Mouse (Mus musculus) kidney, embryonic 14.5 days (tissue): ENCODE data around the gene Arl13b. TPM values are rescaled to one million over a fixed set of nuclear protein-coding genes. Genes with fewer than 3 reads are reported as not detected.

Experiments
- ATAC-seq: fragments of 200-750 bp; cut with Nextera tagmentation; 2 replicates; pipeline ENCODE4 v1.8.0; 2017; ENCODE audit warnings: moderate number of reproducible peaks, mild to moderate bottlenecking, moderate TSS enrichment, moderate library complexity; ENCODE audit not compliant: low FRiP score, low TSS enrichment
- H3K27ac ChIP-seq: fragments of 300-500 bp; sonication (generic); 2 replicates; pipeline ENCODE4 v1.5.1; 2014; ENCODE audit warnings: low read depth, mild to moderate bottlenecking, low read length, moderate library complexity, mixed read lengths
- H3K27me3 ChIP-seq: fragments of 300-500 bp; sonication (generic); 2 replicates; pipeline ENCODE4 v1.6.1; 2014; ENCODE audit warnings: mild to moderate bottlenecking, low read length; ENCODE audit not compliant: control insufficient read depth, insufficient read depth
- H3K36me3 ChIP-seq: fragments of 300-500 bp; sonication (generic); 2 replicates; pipeline ENCODE4 v1.6.1; 2014; ENCODE audit warnings: low read length, mixed read lengths; ENCODE audit not compliant: control insufficient read depth, insufficient read depth
- H3K4me1 ChIP-seq: fragments of 300-500 bp; sonication (generic); 2 replicates; pipeline ENCODE4 v1.6.1; 2014; ENCODE audit warnings: low read length, mixed read lengths; ENCODE audit not compliant: control insufficient read depth, insufficient read depth
- H3K4me2 ChIP-seq: fragments of 300-500 bp; sonication (generic); replicated peaks from 2 replicates; pipeline ENCODE4 v1.6.1; 2014; ENCODE audit warnings: low read depth, mild to moderate bottlenecking, low read length
- H3K4me3 ChIP-seq: fragments of 300-500 bp; sonication (generic); 2 replicates; pipeline ENCODE4 v1.5.1; 2014; ENCODE audit warnings: mild to moderate bottlenecking, low read length
- H3K9ac ChIP-seq: fragments of 300-500 bp; sonication (generic); 2 replicates; pipeline ENCODE4 v1.6.1; 2014; ENCODE audit warnings: low read depth, mild to moderate bottlenecking, low read length, moderate library complexity
- H3K9me3 ChIP-seq: fragments of 300-500 bp; sonication (generic); 2 replicates; pipeline ENCODE4 v1.6.1; 2016; ENCODE audit warnings: low read length; ENCODE audit not compliant: control insufficient read depth
- WGBS: fragments of 180-500 bp; shearing (Covaris S2); extraction: QIAGEN DNeasy Blood & Tissue Kit; methylation state at CpG from one replicate; pipeline ENCODE4 v1.1.7; 2014; 5-methylcytosine and 5-hydroxymethylcytosine counted together
- polyA plus RNA-seq: library from polyadenylated mRNA; unstranded; fragments of >200 nt; fragmentation: Nextera tagmentation; extraction: Ambion mirVana; gene quantifications from 2 replicates; pipeline ENCODE4 v1.2.1, GENCODE M21; 2014

Gene Arl13b
- polyA plus RNA-seq, result 12.4 and 19.0 TPM in 2 replicates

DNA sequence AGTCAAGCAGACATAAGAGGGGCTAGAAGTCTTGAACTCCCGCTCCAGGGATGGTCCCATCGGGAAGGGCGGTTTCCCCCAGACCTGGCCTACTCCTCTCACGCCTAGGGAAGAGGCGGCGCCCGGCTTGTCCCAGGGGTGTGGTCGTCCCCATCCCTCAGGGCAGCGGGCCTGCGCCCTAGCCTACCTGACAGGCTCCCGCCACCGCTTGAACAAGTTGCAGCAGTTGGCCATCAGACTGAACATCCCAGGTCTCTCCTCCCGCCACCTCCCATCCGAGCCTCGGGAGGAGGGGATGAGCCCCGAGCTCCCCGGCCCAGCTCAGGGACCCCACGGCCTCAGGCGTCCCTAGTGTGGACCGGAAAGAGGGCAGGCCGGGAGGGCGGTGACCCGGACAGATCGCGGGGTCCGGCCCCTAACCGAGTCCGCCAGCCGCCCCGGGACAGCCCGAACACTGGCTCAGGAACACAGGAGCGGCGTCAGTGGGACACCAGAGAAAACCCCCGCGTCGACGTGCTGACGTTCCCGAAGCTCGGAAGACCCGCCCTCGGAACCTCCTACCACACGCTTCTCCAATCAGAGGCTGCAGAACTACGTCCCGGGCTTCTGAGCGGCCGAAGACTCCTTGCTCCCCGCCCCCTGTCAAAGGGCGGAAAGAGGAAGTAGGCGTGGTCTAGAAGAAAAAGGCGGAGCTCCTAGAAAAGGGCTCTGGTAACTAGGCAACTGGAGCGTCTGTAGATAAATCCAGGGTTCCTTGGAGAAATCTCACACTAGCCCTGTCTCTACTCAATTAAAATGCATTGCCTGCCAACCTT, at the start of gene Arl13b:
Arl13b (minus strand) TSS at position 543 of the 815 bp plus-strand sequence.
- peaks cover 3% of the 10 kb centered on the region; the same call in 1 of the 2 replicates for H3K4me1 ChIP-seq
- no peaks in the 10 kb centered on the region for H3K9me3 ChIP-seq
- peak; percentile 100 for ATAC-seq
- under 1% methylated on average over 52 of the region's 52 CpGs for WGBS
- H3K27ac ChIP-seq, result no peak within 1 kb of the TSS
- peak within 1 kb of the TSS; percentile 68 for H3K9ac ChIP-seq
- H3K4me3 ChIP-seq, result peak within 1 kb of the TSS; percentile 67
- H3K4me2 ChIP-seq, result peak within 1 kb of the TSS; percentile 63
- no peaks in the 10 kb centered on the region for H3K27me3 ChIP-seq
- no peaks in the 10 kb centered on the region for H3K36me3 ChIP-seq

DNA sequence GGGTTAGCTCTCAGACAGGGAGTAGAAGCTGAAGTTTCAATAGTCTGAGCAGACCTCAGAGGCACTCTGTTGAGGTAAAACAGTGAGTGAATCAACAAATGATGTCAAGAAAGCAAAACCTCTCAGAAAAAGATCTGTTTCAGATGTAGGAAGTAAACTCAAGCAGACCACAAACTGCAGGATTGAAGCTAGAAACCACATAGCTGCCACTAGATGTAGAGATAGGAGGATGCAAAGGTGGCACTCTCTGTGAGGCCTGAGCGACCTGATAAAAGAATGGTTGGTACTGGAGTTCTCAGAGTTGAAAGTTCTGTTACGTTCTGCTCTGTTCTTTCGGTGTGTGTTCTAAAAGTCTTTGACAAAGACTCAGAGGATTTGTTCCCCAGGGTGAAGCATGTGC, 49.0 kb upstream of the Arl13b start:
- Histone ChIP-seq H3K9ac (no peak overlapping the region), H3K4me3 (no peak overlapping the region), H3K36me3 (no peaks in the 10 kb centered on the region), H3K27ac (no peak overlapping the region), H3K9me3 (no peaks in the 10 kb centered on the region), H3K27me3 (no peaks in the 10 kb centered on the region), H3K4me1 (no peaks in the 10 kb centered on the region), H3K4me2 (no peak overlapping the region)
- 89% methylated on average over 3 of the region's 3 CpGs for whole genome bisulfite sequencing
- ATAC-seq, result no peak

DNA sequence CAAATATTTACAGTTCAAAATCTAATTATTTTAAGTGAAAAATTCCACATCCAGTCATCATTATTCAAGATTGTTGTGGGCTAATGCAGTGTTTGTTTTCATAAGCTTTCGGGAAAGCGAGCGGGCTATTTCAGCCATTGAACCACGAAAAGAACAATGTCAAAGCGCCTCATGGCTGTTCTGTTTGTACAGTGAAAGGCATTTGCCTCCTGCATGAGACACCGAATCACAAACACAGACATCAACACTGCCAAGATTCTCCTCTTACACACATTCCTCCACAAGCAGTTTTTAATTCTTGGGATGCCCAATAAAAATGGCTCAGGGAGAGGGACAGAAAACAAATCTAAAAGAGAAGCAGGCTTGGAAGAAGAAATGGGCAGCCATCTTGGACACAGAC, 27.2 kb upstream of the Arl13b start:
- no peaks in the 10 kb centered on the region; the same call in 1 of the 2 replicates for H3K4me1 ChIP-seq
- no peaks in the 10 kb centered on the region for H3K9me3 ChIP-seq
- H3K9ac ChIP-seq, result no peak overlapping the region
- WGBS, result 48% methylated on average over 6 of the region's 6 CpGs
- H3K27ac ChIP-seq, result no peak overlapping the region
- no peaks in the 10 kb centered on the region for H3K36me3 ChIP-seq
- no peak overlapping the region for H3K4me2 ChIP-seq
- no peak for ATAC-seq
- H3K4me3 ChIP-seq, result no peak overlapping the region
- no peaks in the 10 kb centered on the region for H3K27me3 ChIP-seq

DNA sequence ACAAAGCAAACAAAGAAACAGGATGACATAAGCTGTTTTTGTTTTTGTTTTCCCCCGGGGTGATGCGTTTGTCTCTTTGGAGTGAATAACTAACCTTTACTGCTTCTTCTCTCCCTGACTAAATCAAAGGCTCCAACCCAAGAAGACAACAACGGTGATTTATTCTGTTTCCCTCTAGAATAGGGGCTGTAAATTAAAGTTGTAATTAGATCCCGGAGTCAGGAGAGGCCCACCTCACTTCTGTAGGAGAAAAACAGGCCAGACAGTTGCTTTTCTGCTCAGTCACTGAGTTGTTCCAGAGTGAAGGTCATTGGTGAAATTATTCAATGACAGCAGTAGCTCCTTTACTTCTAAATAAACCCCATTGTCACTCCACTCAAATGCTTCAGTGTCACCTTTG, 26.3 kb upstream of the Arl13b start:
- H3K27ac ChIP-seq, result no peak overlapping the region; the same call in 1 of the 2 replicates
- H3K4me2 ChIP-seq, result no peak overlapping the region
- WGBS, result 5% methylated on average over 4 of the region's 4 CpGs
- no peaks in the 10 kb centered on the region for H3K27me3 ChIP-seq
- no peaks in the 10 kb centered on the region for H3K36me3 ChIP-seq
- no peaks in the 10 kb centered on the region for H3K9me3 ChIP-seq
- H3K4me3 ChIP-seq, result no peak overlapping the region
- no peak overlapping the region for H3K9ac ChIP-seq
- ATAC-seq, result peak; percentile 84; the same call in 1 of the 2 replicates
- no peaks in the 10 kb centered on the region; the same call in 1 of the 2 replicates for H3K4me1 ChIP-seq

DNA sequence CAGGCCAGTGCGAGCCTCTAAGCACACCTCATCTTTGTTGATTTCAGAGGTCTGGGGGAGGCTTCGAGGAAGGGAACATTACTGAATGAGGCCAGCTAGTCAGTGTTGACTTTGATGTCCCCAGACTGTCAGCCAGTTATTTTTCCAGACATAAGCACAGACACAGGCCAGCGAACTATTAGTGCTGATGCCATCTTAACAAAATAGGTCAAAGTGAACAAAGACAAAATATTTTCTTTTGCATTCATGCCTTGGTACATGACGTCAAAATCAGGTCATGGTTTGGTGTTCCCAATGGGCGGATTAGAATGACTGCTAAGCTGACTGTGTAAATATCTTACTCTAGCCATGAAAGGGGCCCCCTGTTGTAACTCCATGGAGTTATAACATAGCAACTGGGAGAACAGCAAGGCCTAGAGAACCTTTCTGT, 25.9 kb upstream of the Arl13b start:
- no peak overlapping the region; the same call in 1 of the 2 replicates for H3K27ac ChIP-seq
- peak; percentile 79 for ATAC-seq
- WGBS, result 19% methylated on average over 5 of the region's 5 CpGs
- no peaks in the 10 kb centered on the region for H3K9me3 ChIP-seq
- no peak overlapping the region for H3K4me2 ChIP-seq
- H3K4me3 ChIP-seq, result no peak overlapping the region
- no peak overlapping the region for H3K9ac ChIP-seq
- no peaks in the 10 kb centered on the region; the same call in 1 of the 2 replicates for H3K4me1 ChIP-seq
- H3K27me3 ChIP-seq, result no peaks in the 10 kb centered on the region
- no peaks in the 10 kb centered on the region for H3K36me3 ChIP-seq

DNA sequence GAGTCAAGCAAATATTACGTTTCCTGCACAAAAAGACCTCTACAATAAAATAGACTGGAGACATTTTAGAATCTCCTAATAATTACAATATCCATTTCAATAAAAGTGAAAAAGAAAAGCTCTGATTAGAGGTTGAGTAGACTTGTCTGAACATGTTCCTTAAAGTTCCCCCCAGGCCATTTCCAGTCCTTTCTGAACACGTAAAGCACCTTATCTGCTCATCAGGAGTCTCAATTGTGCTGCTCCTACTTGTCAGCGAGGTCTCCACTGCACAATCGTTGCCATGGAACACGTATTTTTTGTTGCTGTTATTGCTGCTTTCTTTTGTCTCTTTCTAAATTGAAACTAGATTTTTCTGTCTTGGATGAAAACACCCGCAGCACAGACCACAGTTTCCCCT, 14.6 kb upstream of the Arl13b start:
- H3K9ac ChIP-seq, result no peak overlapping the region
- no peak for ATAC-seq
- 77% methylated on average over 6 of the region's 6 CpGs for WGBS
- H3K27ac ChIP-seq, result no peak overlapping the region
- no peaks in the 10 kb centered on the region for H3K27me3 ChIP-seq
- no peaks in the 10 kb centered on the region for H3K4me1 ChIP-seq
- H3K4me2 ChIP-seq, result no peak overlapping the region
- H3K4me3 ChIP-seq, result no peak overlapping the region
- H3K36me3 ChIP-seq, result no peaks in the 10 kb centered on the region
- no peaks in the 10 kb centered on the region for H3K9me3 ChIP-seq

DNA sequence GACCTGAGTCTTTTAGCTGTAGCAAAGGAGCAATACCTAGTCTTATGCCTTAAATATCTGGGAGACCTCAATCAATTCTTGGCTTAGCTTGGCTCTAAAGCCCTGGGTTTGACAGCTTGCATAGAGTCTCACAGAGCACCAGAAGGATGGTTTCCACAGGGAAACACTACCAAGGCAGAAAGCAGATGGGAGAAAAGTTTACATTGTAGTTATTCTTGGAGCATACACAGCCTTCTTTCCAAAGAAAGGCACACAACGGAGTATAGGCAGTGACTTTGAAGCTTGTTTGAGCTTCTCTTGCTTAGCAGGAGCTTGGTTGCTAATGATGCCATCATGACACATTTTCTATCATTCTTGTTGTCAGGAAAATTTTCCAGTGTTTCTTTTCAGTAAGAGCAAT, 13.3 kb upstream of the Arl13b start:
- no peak overlapping the region for H3K9ac ChIP-seq
- 95% methylated on average over 1 of the region's 1 CpGs for WGBS
- no peak for ATAC-seq

DNA sequence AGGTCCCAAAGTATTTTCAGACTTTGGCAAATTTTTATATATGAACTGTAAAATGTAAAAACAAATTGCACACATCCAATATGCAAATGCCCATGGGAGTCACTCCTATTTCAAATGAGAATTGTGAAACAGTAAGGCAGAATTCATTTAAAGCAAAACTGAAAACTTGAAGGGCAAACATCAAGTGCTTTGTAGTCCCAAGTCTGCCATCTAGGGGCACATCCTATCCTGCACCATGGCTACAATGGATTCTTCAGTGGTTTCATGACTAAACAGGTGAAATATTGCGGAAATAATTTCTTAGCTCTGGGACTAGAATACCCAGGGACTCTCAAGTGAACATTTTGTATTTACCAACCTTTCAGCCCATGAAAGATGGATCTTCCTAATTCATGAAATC, 11.2 kb upstream of the Arl13b start:
- H3K4me2 ChIP-seq, result no peak overlapping the region
- WGBS, result 93% methylated on average over 1 of the region's 1 CpGs
- H3K9ac ChIP-seq, result no peak overlapping the region
- H3K27ac ChIP-seq, result no peak overlapping the region
- no peak for ATAC-seq
- H3K4me3 ChIP-seq, result no peak overlapping the region
- H3K27me3 ChIP-seq, result no peaks in the 10 kb centered on the region
- H3K36me3 ChIP-seq, result no peaks in the 10 kb centered on the region
- no peaks in the 10 kb centered on the region for H3K4me1 ChIP-seq
- no peaks in the 10 kb centered on the region for H3K9me3 ChIP-seq

More for the DNA sequence above, 13.3 kb upstream of the Arl13b start:
- Histone ChIP-seq H3K27ac (no peak overlapping the region), H3K9me3 (no peaks in the 10 kb centered on the region), H3K36me3 (no peaks in the 10 kb centered on the region), H3K4me1 (no peaks in the 10 kb centered on the region), H3K27me3 (no peaks in the 10 kb centered on the region), H3K4me3 (no peak overlapping the region), H3K4me2 (no peak overlapping the region)

DNA sequence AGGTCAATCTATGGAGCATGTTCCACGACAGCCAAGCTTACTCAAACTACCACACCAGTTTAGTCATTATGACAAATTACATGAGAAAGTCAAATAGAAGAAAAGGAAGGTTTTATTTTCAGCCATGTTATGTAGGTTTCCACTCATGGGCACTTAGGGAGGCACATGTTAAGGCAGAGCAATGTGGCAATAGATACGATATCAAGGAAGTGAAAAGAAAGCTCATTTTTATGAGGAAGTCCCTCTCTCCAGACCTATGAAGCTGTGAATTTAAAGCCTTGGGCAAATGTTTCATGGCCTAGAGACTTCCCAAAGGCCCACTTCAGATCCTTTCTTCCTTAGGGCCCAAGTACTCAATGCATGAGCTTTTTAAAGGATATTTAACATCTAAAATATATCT, 10.7 kb upstream of the Arl13b start:
- WGBS, result 93% methylated on average over 2 of the region's 2 CpGs
- Histone ChIP-seq H3K9ac (no peak overlapping the region), H3K27me3 (no peaks in the 10 kb centered on the region), H3K4me2 (no peak overlapping the region), H3K27ac (no peak overlapping the region), H3K4me1 (no peaks in the 10 kb centered on the region), H3K36me3 (no peaks in the 10 kb centered on the region), H3K9me3 (no peaks in the 10 kb centered on the region), H3K4me3 (no peak overlapping the region)
- ATAC-seq, result no peak
